Mouse (Mus musculus) midbrain, embryonic 14.5 days (tissue): ENCODE measurements around the gene Sema5a. TPM values are rescaled to one million over a fixed set of nuclear protein-coding genes. Genes with fewer than 3 reads are reported as not detected.

Experiments used
- ATAC-seq: fragments of 200-750 bp; cut with Nextera tagmentation; 2 replicates; pipeline ENCODE4 v1.8.0; 2017; ENCODE audit warnings: moderate number of reproducible peaks, moderate library complexity; ENCODE audit not compliant: low FRiP score, low TSS enrichment
- DNase-seq: peaks from one replicate; pipeline ENCODE4 v3.0.0-alpha.2; 2015
- H3K27ac ChIP-seq: fragments of 300-500 bp; sonication (generic); replicated peaks from 2 replicates; pipeline ENCODE4 v1.5.1; 2014; ENCODE audit warnings: mild to moderate bottlenecking, low read depth, low read length, moderate library complexity
- H3K27me3 ChIP-seq: fragments of 300-500 bp; sonication (generic); 2 replicates; pipeline ENCODE4 v1.6.1; 2014; ENCODE audit warnings: low read length, control low read depth, mixed read lengths; ENCODE audit not compliant: control insufficient read depth, insufficient read depth
- H3K36me3 ChIP-seq: fragments of 300-500 bp; sonication (generic); 2 replicates; pipeline ENCODE4 v1.6.1; 2014; ENCODE audit warnings: low read length, control low read depth; ENCODE audit not compliant: control insufficient read depth, insufficient read depth
- H3K4me1 ChIP-seq: fragments of 300-500 bp; sonication (generic); 2 replicates; pipeline ENCODE4 v1.6.1; 2014; ENCODE audit warnings: mild to moderate bottlenecking, antibody characterized with exemption, low read length, control low read depth; ENCODE audit not compliant: control insufficient read depth, insufficient read depth
- H3K4me2 ChIP-seq: fragments of 300-500 bp; sonication (generic); 2 replicates; pipeline ENCODE4 v1.6.1; 2014; ENCODE audit warnings: mild to moderate bottlenecking, low read length, moderate library complexity
- H3K4me3 ChIP-seq: fragments of 300-500 bp; sonication (generic); replicated peaks from 2 replicates; pipeline ENCODE4 v1.5.1; 2014; ENCODE audit warnings: low read depth, low read length
- H3K9ac ChIP-seq: fragments of 300-500 bp; sonication (generic); replicated peaks from 2 replicates; pipeline ENCODE4 v1.6.1; 2014; ENCODE audit warnings: mild to moderate bottlenecking, low read length, moderate library complexity
- H3K9me3 ChIP-seq: fragments of 300-500 bp; sonication (generic); 2 replicates; pipeline ENCODE4 v1.6.1; 2016; ENCODE audit warnings: low read length, control low read depth, mixed read lengths; ENCODE audit not compliant: control insufficient read depth
- WGBS: fragments of 180-500 bp; shearing (Covaris S2); extraction: QIAGEN DNeasy Blood & Tissue Kit; methylation state at CpG from one replicate; pipeline ENCODE4 v1.1.7; 2014; 5-methylcytosine and 5-hydroxymethylcytosine counted together
- polyA plus RNA-seq: library from polyadenylated mRNA; unstranded; fragments of >200 nt; fragmentation: Nextera tagmentation; extraction: Ambion mirVana; gene quantifications from 2 replicates; pipeline ENCODE4 v1.2.1, GENCODE M21; 2014

Sema5a gene
- polyA plus RNA-seq, 1 experiment from 2014 or later, result 6.1 TPM

DNA sequence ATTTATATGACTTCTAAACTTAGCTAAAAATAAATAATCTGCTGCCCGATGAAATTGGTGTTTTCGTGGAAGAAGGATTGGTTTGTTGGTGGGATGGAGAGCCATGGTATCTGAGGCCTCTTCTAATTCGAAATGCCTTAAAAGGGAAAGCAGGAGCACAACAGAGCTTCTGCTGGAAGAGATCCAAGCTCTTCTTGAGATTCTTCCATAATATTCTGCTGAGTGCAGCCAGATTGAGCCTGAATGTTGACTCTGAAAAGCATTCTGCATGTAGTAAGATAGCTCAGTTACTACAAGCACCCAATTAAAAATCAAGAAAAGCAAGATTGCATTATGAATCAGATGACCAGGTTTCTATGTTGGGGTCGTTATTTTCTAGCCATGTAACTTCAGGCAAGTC lies 36.8 kb downstream of the Sema5a start:
- no peak overlapping the region for H3K27ac ChIP-seq
- H3K4me1 ChIP-seq, result peaks cover 4% of the 10 kb centered on the region; the same call in 1 of the 2 replicates
- WGBS, result 88% methylated on average over 4 of the region's 4 CpGs
- H3K4me3 ChIP-seq, result no peak overlapping the region
- no peaks in the 10 kb centered on the region for H3K27me3 ChIP-seq
- no peak for DNase-seq
- H3K9ac ChIP-seq, result no peak overlapping the region
- H3K4me2 ChIP-seq, result no peak overlapping the region
- no peaks in the 10 kb centered on the region for H3K36me3 ChIP-seq
- ATAC-seq, result no peak
- no peaks in the 10 kb centered on the region for H3K9me3 ChIP-seq

DNA sequence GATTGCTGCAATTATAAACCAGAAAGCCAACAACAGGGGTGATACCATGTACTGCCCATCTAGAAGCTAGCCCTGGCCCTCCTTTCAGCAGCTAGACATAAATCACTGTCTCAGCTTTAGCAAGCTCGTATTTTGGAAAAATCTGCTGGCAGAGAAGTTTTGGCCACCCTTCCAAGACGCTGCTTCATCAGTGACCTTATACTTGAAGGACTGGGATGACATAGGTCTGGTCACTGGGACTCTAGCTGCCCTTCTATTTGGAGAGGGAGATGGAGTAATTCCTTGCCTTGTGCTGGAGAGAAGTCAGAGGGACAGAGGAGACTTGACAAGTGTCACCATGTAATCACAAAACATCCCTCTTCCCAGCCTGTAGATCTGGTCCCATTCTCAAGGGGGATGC lies 40.1 kb downstream of the Sema5a start:
- Histone ChIP-seq H3K4me2 (no peak overlapping the region), H3K9me3 (no peaks in the 10 kb centered on the region), H3K4me1 (no peaks in the 10 kb centered on the region), H3K27me3 (no peaks in the 10 kb centered on the region), H3K27ac (no peak overlapping the region), H3K4me3 (no peak overlapping the region), H3K36me3 (no peaks in the 10 kb centered on the region), H3K9ac (no peak overlapping the region)
- ATAC-seq, result no peak
- WGBS, result 90% methylated on average over 2 of the region's 2 CpGs
- DNase-seq, result no peak

GRCm38 (mm10) chr15:32286296-32286695 lies 41.7 kb downstream of the Sema5a start:
- ATAC-seq, result no peak

DNA sequence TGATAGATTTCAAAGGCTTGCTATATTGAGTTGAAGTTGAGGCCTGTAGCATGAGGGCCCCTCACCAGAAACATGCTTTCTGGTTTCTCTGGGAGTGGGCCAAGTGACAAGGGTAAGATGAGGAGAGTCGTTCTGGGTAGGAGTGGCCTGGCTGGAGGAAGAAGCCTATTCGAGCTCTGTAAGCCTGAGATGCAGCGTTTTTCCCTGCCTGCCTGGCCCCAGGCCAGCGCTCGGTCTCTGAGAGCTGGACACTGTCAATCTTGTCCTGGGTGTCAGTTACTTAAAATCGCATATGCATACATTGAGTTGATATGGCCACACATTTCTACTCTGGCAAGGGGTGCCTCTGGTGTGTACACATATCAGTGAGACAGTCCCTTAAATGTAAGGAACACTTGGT lies 43.9 kb downstream of the Sema5a start:
- Histone ChIP-seq H3K4me1 (no peaks in the 10 kb centered on the region), H3K27ac (no peak overlapping the region), H3K4me2 (no peak overlapping the region), H3K27me3 (no peaks in the 10 kb centered on the region), H3K9me3 (no peaks in the 10 kb centered on the region), H3K9ac (no peak overlapping the region), H3K36me3 (no peaks in the 10 kb centered on the region), H3K4me3 (no peak overlapping the region)
- DNase-seq (no peak), ATAC-seq (no peak)
- WGBS, result 56% methylated on average over 6 of the region's 6 CpGs

More at GRCm38 (mm10) chr15:32286296-32286695, 41.7 kb downstream of the Sema5a start:
- Histone ChIP-seq H3K36me3 (no peaks in the 10 kb centered on the region), H3K9ac (no peak overlapping the region), H3K9me3 (no peaks in the 10 kb centered on the region), H3K27ac (no peak overlapping the region), H3K27me3 (no peaks in the 10 kb centered on the region), H3K4me2 (no peak overlapping the region), H3K4me3 (no peak overlapping the region), H3K4me1 (no peaks in the 10 kb centered on the region)
- 91% methylated on average over 3 of the region's 3 CpGs for WGBS
- DNase-seq, result no peak

- DNase-seq (no peak), ATAC-seq (no peak)
- H3K4me2 ChIP-seq, result no peak overlapping the region
- H3K4me1 ChIP-seq, result no peaks in the 10 kb centered on the region
- H3K9ac ChIP-seq, result no peak overlapping the region
- WGBS, result 43% methylated on average over 3 of the region's 3 CpGs
- H3K27me3 ChIP-seq, result no peaks in the 10 kb centered on the region
- H3K27ac ChIP-seq, result no peak overlapping the region
- H3K36me3 ChIP-seq, result no peaks in the 10 kb centered on the region
- H3K4me3 ChIP-seq, result no peak overlapping the region
- no peaks in the 10 kb centered on the region for H3K9me3 ChIP-seq
These were observed 46.4 kb downstream of the Sema5a start for GRCm38 (mm10) chr15:32291000-32291399.

- Histone ChIP-seq H3K4me1 (no peaks in the 10 kb centered on the region), H3K36me3 (no peaks in the 10 kb centered on the region), H3K9me3 (no peaks in the 10 kb centered on the region), H3K9ac (no peak overlapping the region), H3K27me3 (no peaks in the 10 kb centered on the region), H3K4me2 (no peak overlapping the region), H3K27ac (no peak overlapping the region), H3K4me3 (no peak overlapping the region)
- no peak for ATAC-seq
- no peak for DNase-seq
- 38% methylated on average over 6 of the region's 6 CpGs for WGBS
These were observed 51.9 kb downstream of the Sema5a start for GRCm38 (mm10) chr15:32296523-32296922.

DNA sequence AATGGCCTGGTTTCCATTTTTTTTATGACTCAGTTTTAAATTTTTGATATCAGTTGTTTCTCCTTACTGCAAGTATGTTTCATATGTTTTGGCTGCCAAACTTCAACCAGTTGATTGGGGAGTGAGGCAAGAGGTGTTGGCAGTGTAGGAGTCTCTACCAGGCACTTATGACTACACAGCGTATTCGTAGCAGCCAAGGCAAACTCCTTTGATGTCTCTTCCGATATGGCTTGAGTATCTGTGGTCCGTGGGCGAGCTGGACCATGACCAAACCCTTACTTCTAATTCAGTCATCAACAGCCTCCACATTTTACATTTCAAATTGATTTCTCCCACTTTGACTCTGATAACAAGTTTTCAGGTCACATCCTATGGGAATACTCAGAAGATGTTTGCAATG lies 52.7 kb downstream of the Sema5a start:
- no peaks in the 10 kb centered on the region for H3K27me3 ChIP-seq
- H3K4me2 ChIP-seq, result no peak overlapping the region
- H3K36me3 ChIP-seq, result no peaks in the 10 kb centered on the region
- H3K4me3 ChIP-seq, result no peak overlapping the region
- H3K9ac ChIP-seq, result no peak overlapping the region
- 89% methylated on average over 5 of the region's 5 CpGs for WGBS
- no peaks in the 10 kb centered on the region for H3K9me3 ChIP-seq
- no peaks in the 10 kb centered on the region for H3K4me1 ChIP-seq
- ATAC-seq (no peak), DNase-seq (no peak)
- no peak overlapping the region for H3K27ac ChIP-seq

- no peak for ATAC-seq
- H3K4me1 ChIP-seq, result no peaks in the 10 kb centered on the region
- H3K9me3 ChIP-seq, result no peaks in the 10 kb centered on the region
- H3K27me3 ChIP-seq, result no peaks in the 10 kb centered on the region
- no peak overlapping the region for H3K4me2 ChIP-seq
- no peak for DNase-seq
- H3K4me3 ChIP-seq, result no peak overlapping the region
- no peaks in the 10 kb centered on the region for H3K36me3 ChIP-seq
- no peak overlapping the region for H3K9ac ChIP-seq
- WGBS, result 70% methylated on average over 6 of the region's 6 CpGs
- no peak overlapping the region for H3K27ac ChIP-seq
These were observed 53.9 kb downstream of the Sema5a start for GRCm38 (mm10) chr15:32298525-32298924.

DNA sequence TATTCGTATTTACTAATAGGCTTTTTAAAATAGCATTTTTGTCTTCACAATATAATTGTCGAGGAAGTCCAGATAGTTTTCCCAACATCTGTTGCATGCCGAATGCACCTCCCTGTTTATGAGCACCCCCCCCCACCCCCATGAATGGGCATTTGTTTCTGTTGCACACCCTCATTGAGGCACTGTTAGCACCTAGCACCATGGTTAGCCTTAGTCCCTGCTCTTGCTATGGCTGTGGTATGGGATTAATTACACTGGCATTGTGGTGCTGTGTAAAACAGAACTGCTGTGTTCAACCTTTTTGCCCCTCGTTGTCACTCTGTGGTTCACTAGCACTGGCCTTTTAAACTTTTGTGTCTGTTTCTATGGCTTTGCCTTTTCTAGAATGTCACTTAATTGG lies 56.4 kb downstream of the Sema5a start:
- no peak for DNase-seq
- no peak overlapping the region for H3K9ac ChIP-seq
- no peak for ATAC-seq
- H3K36me3 ChIP-seq, result no peaks in the 10 kb centered on the region
- 82% methylated on average over 4 of the region's 4 CpGs for WGBS
- H3K4me2 ChIP-seq, result no peak overlapping the region
- no peak overlapping the region for H3K27ac ChIP-seq
- no peaks in the 10 kb centered on the region for H3K9me3 ChIP-seq
- no peaks in the 10 kb centered on the region for H3K4me1 ChIP-seq
- no peak overlapping the region for H3K4me3 ChIP-seq
- H3K27me3 ChIP-seq, result no peaks in the 10 kb centered on the region
